Mouse (Mus musculus): ENCODE measurements at regions not wholly inside any gene's neighbourhood (a gene's known extent, or its start where the extent isn't known, plus 50 kb on each side); places are given as distances from the start of the nearest gene placed in this dataset.

GRCm38 (mm10) chr12:30647511-30647910 is 63.3 kb downstream of the Tmem18 start:
- no peak for DNase-seq (ENCODE audit: low spot score in 2 of 2)

DNA sequence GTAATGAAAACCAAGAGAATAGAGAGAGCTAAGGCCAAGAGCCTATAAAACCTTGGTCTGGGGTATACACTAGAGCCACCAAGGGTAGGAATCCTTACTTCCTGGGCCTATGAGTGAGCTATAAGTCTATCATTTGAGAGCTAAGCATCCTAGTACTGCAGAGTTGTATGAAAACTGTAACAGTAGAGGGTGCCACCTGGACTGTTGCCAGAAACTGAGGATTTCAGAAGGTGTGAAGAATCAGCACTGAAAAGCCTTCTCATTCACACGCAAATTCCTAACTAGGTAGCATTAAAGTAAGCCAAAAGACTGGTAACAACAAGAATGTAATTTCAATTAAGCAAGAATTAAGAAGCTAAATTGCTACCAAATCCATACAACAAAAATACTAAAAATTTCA is 67.3 kb downstream of the Tmem18 start:
- no peak for DNase-seq (ENCODE audit: low spot score in 2 of 2)

- DNase-seq (ENCODE audit: low spot score in 2 of 2) = no peak
These were observed 70.3 kb downstream of the Tmem18 start for GRCm38 (mm10) chr12:30654347-30655075.

DNA sequence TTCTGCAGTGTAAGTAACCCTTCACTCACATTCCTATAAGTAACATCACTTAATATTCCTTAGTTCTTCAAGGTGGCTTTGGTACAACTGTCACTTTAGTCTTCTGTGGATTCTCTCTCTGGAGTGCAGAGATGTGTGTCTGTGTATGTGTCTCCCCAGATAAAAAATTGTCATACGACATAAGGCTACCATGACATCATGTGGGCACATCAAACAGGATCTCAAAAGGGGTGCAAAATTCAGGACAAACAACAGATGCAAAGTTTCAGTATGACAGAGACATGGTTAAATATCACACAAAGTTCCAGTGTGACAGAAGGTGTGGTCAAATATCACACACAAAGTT is 70.8 kb downstream of the Tmem18 start:
- no peak for DNase-seq (ENCODE audit: low spot score in 2 of 2)

GRCm38 (mm10) chr12:30678826-30679225 is 94.6 kb downstream of the Tmem18 start:
- no peak for DNase-seq (ENCODE audit: low spot score in 2 of 2)

DNA sequence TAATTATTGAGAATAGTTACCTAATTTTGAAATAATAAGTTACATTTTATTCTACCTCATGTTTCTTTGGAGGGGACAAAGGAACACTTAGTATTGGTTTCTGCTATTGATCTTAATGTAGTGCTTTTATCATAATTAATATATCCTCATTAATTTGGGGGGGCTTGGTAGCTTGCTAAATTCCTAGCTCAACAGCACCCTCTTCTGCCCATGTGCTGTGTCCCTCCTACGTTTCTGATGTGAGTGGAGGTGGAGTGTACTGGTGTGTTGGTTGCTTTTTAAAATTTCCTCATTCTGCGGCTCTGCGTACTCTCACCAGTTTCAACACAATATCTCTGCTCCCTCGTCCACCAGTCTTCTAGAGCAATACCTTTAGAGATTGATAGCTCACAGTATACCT is 105.8 kb downstream of the Tmem18 start:
- no peak for DNase-seq (ENCODE audit: low spot score in 2 of 2)

DNA sequence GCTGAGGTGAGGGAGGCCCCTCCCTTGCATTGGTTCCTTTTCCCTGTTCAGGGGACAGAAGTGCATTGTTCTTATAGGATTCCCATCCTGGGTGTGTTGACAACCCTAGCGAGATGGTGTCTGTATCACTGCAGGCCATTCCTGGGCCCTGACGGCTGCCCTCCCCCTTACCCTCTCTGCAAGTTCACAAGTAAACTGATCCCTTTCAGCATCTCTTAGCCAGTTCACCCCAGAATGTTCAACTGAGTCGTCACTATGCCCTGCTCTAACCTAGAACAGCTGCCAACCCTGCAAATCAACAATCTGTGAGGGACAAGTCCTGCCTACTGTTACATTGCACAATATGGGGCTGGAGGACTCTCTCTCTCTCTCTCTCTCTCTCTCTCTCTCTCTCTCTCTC is 109.3 kb downstream of the Tmem18 start:
- no peak for DNase-seq (ENCODE audit: low spot score in 2 of 2)

DNA sequence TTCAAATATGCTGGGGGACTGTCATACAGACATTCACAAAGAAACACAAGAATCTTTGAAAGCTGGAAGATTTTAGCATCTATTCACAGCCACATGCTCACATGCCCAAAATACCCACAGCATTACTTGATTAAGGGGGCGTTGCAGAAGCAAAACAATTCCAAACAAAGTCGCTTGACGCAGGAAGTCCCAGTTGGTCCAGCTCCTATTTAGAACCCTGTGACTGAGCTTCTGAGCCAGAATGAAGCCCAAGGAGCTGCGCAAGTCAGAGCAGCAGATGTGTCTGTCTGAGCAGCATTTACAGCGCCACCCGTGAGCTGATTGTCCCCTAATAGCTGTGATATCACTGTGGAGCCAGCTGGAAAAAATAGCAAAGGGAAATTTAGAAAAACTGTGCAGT is 114.0 kb downstream of the Tmem18 start:
- DNase-seq (ENCODE audit: low spot score in 2 of 2) = no peak

GRCm38 (mm10) chr12:30703691-30704090 is 119.5 kb downstream of the Tmem18 start:
- no peak for DNase-seq (ENCODE audit: low spot score in 2 of 2)

- no peak for DNase-seq (ENCODE audit: low spot score in 2 of 2)
These were observed 123.0 kb downstream of the Tmem18 start for GRCm38 (mm10) chr12:30707271-30707670.

DNA sequence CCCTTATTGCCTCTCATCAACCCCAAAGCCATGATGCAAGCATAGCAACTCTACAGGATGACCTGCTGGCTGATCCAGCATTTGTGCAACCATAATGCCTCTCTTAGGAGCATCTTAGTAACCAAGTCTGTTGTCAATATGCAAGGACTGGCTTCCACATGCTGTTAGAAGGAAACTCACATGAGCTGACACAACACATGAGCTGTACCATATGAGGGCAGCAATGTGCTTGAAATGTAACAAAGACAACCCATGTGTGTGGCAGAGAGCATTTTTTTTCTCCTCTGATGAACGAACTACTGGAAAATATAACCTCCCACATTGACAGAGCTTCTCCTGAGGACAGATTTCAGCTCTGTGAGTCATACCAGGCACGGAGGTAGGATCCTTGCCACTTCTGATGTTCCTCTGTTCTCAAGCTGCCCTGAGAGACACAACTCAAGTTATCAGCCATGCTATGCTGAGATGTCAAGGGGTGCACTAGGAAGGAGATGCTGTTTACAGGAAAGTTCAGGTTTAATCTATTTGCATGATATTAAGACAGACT is 124.5 kb downstream of the Tmem18 start:
- DNase-seq (ENCODE audit: low spot score in 2 of 2) = no peak

GRCm38 (mm10) chr12:30710554-30710953 is 126.3 kb downstream of the Tmem18 start:
- no peak for DNase-seq (ENCODE audit: low spot score in 2 of 2)

- DNase-seq (ENCODE audit: low spot score in 2 of 2) = no peak
These were observed 142.5 kb downstream of the Tmem18 start for GRCm38 (mm10) chr12:30726747-30727146.

- no peak for DNase-seq (ENCODE audit: low spot score in 2 of 2)
These were observed 145.2 kb downstream of the Tmem18 start for GRCm38 (mm10) chr12:30729437-30729836.

DNA sequence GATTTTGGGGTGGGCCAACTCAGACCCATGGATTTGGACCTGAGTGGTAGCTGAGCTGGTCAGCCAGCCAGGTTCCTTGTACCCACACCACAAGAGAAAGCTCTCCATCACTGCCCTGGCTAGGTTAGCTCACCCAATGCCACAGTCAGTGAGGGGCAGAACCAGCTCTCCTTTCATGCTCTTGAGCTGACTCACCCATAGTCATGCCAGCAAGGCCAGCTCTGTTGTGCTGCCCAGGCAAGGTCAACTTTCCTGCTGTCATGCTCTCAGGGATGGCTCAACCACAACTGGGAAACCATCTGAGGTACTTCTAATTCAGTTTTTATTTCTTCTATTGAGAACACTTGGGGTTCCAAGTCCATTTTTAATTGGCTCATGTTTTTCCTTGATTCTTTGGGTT is 116.5 kb upstream of the Alkal2 start:
- DNase-seq (ENCODE audit: low spot score in 2 of 2) = peak in 1 of 2 experiments; percentile 10

GRCm38 (mm10) chr12:30793371-30793770 is 90.8 kb upstream of the Alkal2 start:
- no peak for DNase-seq (ENCODE audit: low spot score in 2 of 2)

GRCm38 (mm10) chr12:30816096-30816495 is 68.0 kb upstream of the Alkal2 start:
- DNase-seq (ENCODE audit: low spot score in 2 of 2) = peak in 1 of 2 experiments; percentile 28

GRCm38 (mm10) chr12:30831383-30831782 is 52.7 kb upstream of the Alkal2 start:
- DNase-seq (ENCODE audit: low spot score in 2 of 2) = no peak
